Comparison of ENCODE assay signal across 8 mouse cellular contexts in the genomic region with DNA sequence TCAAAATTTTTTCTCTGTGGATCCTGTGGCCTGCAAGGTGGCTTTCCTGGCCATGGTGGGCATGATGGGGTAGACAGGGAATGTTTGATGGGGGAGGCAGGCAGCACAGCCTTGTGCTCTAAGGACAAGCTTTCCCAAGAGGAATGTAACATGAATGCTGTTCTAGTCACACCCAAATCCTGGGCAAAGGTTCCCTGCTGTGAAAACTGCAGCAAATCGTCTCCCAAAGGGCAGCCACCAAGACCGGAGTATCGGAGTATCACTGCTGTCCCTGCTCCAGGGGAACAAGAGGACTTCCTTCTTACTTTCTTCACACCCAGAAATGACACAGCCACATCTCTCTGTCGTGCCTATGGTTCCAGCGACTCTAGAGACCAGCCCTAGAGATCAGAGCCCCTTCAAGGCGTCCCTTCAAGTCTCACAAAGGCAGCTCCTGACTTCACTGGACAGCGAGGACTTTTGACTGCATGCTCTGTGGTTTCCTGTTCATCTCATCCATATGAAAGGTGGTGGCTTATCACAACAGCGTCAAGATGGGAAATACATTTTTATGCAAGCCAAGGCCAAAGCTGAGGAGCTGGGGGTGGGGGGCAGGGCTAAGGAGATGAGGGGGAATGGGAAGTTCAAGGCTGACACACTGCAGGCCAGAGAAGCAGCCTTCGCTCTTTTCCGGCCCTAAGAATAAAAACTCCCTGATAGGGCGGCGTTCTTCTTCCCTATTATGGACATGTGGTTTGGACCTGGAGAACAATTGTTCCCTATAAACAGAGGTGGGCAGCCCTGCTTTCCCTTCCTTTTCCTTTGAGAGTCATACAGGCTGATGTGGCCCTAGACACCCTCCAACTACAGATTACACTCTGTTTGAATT. TPM values are rescaled to one million over a fixed set of nuclear protein-coding genes. Genes with fewer than 3 reads are reported as not detected.
DNase-seq lines count a peak whose midpoint lies in the region; ATAC-seq lines count a peak whose summit lies in the region.

No protein-coding gene starts in this region.

- H3K4me2 ChIP-seq in heart, embryonic 11.5 days: no peak overlapping the region

- WGBS in heart, embryonic 11.5 days (ENCODE audit: insufficient replicate concordance): 61% methylated on average over 12 of the region's 12 CpGs

- no peaks in the 10 kb centered on the region for H3K36me3 ChIP-seq in heart, embryonic 11.5 days (ENCODE audit: control insufficient read depth, insufficient read depth, low read length)

- no peaks in the 10 kb centered on the region for H3K9me3 ChIP-seq in heart, embryonic 11.5 days (replicated peaks; ENCODE audit: control insufficient read depth, low read length)

- H3K9ac ChIP-seq in heart, embryonic 11.5 days (ENCODE audit: low read depth, low read length): no peak overlapping the region

- H3K27ac ChIP-seq in heart, embryonic 11.5 days (ENCODE audit: low read depth, low read length): no peak overlapping the region

- H3K27me3 ChIP-seq in heart, embryonic 11.5 days (ENCODE audit: control insufficient read depth, insufficient read depth, low read length): no peaks in the 10 kb centered on the region

- DNase-seq in heart, adult 11 months: peak; percentile 99
- peak; percentile 69 to 88 for DNase-seq in heart, adult 9 months (ENCODE audit: low spot score in 2 of 2)
- peak; percentile 31 to 56 for DNase-seq in kidney, postnatal 25 days
- DNase-seq in adipocyte (ENCODE audit: low spot score): no peak
- DNase-seq in frontal cortex, postnatal 36 days (ENCODE audit: low spot score in 2 of 2): no peak
- no peak for DNase-seq in natural killer cell, adult 2 months (ENCODE audit: low spot score in 2 of 2)

- H3K4me3 ChIP-seq in heart, embryonic 11.5 days (ENCODE audit: low read depth, low read length): no peak overlapping the region

- ATAC-seq in heart, embryonic 11.5 days (replicated peaks; ENCODE audit: insufficient number of reproducible peaks, low FRiP score, low TSS enrichment): no peak
- ATAC-seq in megakaryocyte, adult 5-6 weeks (ENCODE audit: poor library complexity, severe bottlenecking): peak; percentile 56

- H3K4me1 ChIP-seq in heart, embryonic 11.5 days (ENCODE audit: control insufficient read depth, insufficient read depth, low read length): 0 out of 2 replicates have a peak, but pooled peaks cover 7% of the 10 kb centered on the region

RNA-seq across cellular contexts. Expression of a gene that starts 27.8 kb away (rescaled TPM):
- 3.2 and 4.0 TPM in 2 replicates for polyA plus RNA-seq in heart, embryonic 11.5 days (2014; fragmentation: Nextera tagmentation; extraction: Ambion mirVana)
- 11.5 and 12.9 TPM in 2 replicates for total RNA-seq in megakaryocyte, adult 5-6 weeks (2015)
- 10.9 and 13.6 TPM in 2 replicates for total RNA-seq in megakaryocyte, adult 5-6 weeks (2017)

RNA-seq across cellular contexts. Expression of a gene that starts 39.2 kb away (rescaled TPM):
- 14.7 and 17.3 TPM in 2 replicates for polyA plus RNA-seq in heart, embryonic 11.5 days (2014; fragmentation: Nextera tagmentation; extraction: Ambion mirVana)
- total RNA-seq in megakaryocyte, adult 5-6 weeks (2015): 14.0 and 17.3 TPM in 2 replicates
- total RNA-seq in megakaryocyte, adult 5-6 weeks (2017): 13.6 and 18.9 TPM in 2 replicates

Comparison
In these comparisons a context has a peak if more than half of its experiments do, and no peak if none do; other contexts are left out.
1. DNase-seq: peak in heart, adult 11 months (single experiment), heart, adult 9 months (2 of 2) and kidney, postnatal 25 days (2 of 2); none in adipocyte (single experiment), frontal cortex, postnatal 36 days (0 of 2) and natural killer cell, adult 2 months (0 of 2).